Mouse (Mus musculus): ENCODE results near the gene Psmc3.
"Not testable (repeated sequence)": the region's sequence is repeated elsewhere in the genome, so short reads cannot be mapped to it uniquely, and the experiment has no call there.

Gene Psmc3

DNA sequence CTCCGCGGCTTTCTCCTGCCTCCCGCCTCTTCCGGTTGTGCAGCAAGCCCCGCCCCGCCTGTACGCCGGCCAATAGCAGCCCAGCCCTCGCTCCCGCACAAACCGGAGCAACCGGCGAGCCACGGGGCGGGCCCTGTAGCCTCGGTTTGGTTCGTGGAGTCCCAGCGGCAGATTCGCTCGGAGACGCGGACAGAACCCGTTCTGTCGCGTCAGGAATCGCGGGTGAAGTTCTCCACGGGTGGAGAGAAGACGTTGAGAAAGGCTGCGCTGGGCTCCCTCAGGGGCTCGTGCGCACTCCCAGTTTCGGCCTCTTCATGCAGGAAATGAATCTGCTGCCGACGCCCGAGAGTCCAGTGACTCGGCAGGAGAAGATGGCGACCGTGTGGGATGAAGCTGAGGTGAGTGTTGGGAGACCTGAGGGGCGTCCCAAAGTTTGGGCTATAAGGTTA, at the start of gene Psmc3:
TSS of gene Psmc3 (plus strand) at position 76 of the 449 bp plus-strand sequence.
- DNase-seq (ENCODE audit: low read depth, low spot score), result peak; percentile 81

- no peak for DNase-seq (ENCODE audit: low read depth, low spot score)
Measured at GRCm38 (mm10) chr2:91008536-91008935, 45.3 kb upstream of the Psmc3 start.

DNA sequence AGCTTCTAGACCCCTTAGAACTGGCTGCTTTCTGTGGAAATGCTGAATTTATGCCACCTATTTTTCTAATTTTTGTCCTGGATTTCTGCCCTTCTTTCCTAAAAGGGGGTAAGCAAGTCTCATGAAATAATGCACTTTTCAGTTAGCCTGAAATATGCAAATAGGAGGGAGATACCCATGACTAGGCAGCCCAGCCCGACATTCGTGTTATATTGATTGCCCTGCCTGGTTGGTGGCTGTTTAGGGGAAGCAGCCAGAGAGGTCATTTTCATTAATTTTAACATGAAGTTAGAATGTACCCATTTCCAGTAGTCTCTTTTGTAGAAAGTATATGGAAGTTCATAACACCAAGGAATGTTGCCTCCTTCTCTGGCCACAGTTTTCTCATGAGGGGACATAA, 39.9 kb upstream of the Psmc3 start:
- DNase-seq (ENCODE audit: low read depth, low spot score), result no peak

- DNase-seq (ENCODE audit: low read depth, low spot score), result no peak
Measured at GRCm38 (mm10) chr2:91015386-91015785, 38.4 kb upstream of the Psmc3 start.

GRCm38 (mm10) chr2:91018061-91018788, 35.6 kb upstream of the Psmc3 start:
- DNase-seq (ENCODE audit: low read depth, low spot score), result no peak

- DNase-seq (ENCODE audit: low read depth, low spot score), result no peak
Measured at GRCm38 (mm10) chr2:91019911-91020310, 33.9 kb upstream of the Psmc3 start.

- not testable (repeated sequence) for DNase-seq (ENCODE audit: low read depth, low spot score)
Measured at GRCm38 (mm10) chr2:91022266-91022665, 31.5 kb upstream of the Psmc3 start.

- no peak for DNase-seq (ENCODE audit: low read depth, low spot score)
Measured at GRCm38 (mm10) chr2:91023131-91023530, 30.7 kb upstream of the Psmc3 start.

DNA sequence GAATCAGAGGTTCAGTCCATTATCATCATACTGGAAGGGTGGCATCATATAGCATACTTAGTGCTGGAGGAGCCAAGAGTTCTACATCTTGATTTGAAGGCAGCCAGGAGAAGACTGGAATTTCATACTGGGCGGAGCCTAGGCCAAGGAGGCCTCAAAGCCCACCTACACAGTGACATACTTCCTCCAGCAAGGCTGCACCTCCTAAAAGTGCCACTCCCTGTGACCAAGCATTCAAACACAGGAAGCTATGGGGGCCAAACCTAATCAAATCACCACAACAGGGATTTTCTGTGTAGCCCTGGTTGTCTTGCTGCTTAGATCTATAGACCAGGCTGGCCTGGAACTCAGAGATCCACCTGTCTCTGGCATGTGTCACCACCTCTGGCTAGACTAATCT, 29.9 kb upstream of the Psmc3 start:
- no peak for DNase-seq (ENCODE audit: low read depth, low spot score)

DNA sequence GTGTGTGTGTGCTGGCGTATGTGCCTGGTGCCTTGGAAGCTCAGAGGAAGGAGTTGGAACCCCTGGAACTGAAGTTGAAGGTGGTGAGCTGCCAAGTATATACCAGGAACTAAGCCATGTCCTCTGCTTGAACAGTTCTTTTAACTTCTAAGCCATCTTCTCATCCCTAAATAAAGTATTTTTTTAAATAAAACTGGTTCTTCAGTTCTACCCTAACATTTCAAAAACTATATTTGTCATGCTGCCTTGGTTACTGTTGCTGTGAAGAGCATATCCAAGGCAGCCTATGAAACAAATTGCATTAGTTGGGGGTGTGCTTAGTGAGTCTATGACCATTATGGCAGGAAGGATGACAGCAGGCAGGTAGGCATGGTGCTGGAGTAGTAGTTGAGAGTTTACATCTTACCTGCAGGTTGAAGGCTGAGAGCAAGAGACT, 28.7 kb upstream of the Psmc3 start:
- DNase-seq (ENCODE audit: low read depth, low spot score), result no peak

DNA sequence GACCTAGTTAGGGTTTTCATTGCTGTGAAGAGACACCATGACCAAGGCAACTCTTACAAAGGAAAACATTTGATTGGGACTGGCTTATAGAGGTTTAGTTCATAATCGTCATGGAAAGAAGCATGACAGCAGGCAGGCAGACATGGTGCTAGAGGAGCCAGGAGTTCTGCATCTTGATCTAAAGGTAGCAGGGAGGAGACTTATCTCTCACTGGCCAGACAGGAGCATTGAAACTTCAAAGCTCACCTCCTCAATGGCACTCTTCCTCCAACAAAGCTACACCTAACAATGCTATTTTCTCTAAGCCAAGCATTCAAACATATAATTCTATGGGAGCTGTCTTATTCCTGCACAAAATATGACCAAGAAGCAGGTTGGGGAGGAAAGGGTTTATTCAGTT, 27.3 kb upstream of the Psmc3 start:
- DNase-seq (ENCODE audit: low read depth, low spot score), result no peak

DNA sequence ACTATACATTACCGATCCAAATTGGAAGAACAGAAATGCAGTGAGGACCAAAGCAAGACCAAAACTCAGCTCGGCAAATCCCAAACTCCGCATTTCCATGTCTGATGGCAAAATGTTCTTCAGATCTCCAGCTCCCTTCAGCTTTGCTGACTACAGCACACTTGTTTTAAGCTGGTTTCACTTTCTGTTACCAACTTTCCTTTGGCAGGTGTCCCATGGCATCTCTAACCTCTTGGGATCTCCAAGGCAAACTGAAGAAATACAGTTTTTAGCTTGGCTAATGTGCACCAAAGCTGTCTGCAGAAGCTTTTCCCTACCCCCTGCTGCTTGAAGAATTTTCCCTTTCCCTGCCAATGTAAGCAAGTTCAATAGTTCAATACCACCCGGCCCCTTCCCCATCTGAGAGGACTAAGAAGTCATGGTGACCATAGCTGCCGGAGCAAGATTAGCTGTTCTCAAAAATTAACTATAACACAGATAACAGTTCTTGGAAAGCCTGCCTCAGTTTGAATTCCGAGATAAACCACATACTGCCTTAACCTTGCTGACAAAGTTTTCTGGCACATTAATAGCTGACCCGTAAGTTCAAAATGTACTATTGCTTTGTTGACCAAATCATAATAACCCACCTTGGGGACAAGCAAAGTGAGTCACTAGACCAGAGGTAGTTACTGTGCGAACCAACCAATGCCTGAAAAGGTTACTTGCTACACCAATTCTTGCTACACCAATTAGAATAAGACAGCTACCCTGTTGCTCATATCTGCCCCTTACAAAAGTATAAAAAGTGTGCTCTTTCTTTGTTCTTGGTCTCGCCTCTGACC, 26.2 kb upstream of the Psmc3 start:
- DNase-seq (ENCODE audit: low read depth, low spot score), result no peak

DNA sequence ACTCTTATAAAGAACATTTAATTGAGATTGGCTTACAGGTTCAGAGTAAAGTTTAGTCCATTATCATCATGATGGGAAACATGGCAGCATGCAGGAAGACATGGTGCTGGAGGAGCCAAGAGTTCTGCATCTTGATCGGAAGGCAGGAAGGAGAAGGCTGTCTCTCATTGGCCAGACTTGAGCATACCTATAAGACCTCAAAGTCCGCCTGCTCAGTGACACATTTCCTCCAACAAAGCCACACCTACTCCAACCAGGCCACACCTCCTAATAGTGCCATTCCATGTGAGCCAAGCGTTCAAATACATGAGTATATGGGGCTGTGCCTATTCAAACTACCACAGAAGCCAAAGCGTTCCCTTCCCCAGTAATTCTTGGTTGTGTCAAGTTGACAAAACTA, 22.6 kb upstream of the Psmc3 start:
- no peak for DNase-seq (ENCODE audit: low read depth, low spot score)

DNA sequence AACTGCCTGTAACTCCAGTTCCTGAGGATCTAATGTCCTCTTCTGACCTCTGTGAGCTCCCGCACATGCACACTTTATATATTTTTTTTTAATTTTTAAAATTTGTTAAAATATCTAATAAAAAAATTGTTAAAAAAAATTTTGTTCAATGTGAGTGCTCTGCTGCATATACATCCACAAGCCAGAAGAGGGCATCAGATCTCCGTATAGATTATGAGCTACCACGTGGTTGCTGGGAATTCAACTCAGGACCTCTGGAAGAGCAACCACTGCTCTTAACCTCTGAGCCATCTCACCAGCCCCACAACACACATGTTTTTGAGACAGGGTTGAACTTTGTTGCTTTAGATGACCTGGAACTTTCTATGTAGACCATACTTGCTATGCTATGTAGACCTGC, 20.8 kb upstream of the Psmc3 start:
- no peak for DNase-seq (ENCODE audit: low read depth, low spot score)

DNA sequence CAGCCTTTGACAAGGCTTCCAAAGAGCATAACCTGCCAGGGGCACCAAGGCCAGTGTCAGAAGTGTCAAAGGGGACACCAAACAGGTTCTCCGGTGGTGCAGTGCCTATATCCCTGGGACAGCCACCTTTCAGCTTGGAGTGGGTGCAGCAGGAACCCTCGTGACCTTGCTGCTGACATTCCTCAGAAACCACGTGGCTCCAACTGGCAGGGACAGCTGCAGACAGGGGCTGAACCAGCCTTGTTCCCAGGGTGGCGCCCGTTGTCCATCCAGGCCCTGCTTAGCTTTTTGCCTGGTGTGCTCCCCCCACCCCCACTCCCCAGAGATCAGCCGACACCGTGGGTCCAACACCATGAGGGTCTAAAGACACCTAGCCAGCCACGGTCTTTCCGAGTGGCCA, 18.4 kb upstream of the Psmc3 start, which contains the start of gene Rapsn:
TSS of gene Rapsn (plus strand) at position 236 of the 400 bp plus-strand sequence.
- DNase-seq (ENCODE audit: low read depth, low spot score), result no peak

- DNase-seq (ENCODE audit: low read depth, low spot score), result no peak
Measured at GRCm38 (mm10) chr2:91041786-91042185, 12.0 kb upstream of the Psmc3 start.

DNA sequence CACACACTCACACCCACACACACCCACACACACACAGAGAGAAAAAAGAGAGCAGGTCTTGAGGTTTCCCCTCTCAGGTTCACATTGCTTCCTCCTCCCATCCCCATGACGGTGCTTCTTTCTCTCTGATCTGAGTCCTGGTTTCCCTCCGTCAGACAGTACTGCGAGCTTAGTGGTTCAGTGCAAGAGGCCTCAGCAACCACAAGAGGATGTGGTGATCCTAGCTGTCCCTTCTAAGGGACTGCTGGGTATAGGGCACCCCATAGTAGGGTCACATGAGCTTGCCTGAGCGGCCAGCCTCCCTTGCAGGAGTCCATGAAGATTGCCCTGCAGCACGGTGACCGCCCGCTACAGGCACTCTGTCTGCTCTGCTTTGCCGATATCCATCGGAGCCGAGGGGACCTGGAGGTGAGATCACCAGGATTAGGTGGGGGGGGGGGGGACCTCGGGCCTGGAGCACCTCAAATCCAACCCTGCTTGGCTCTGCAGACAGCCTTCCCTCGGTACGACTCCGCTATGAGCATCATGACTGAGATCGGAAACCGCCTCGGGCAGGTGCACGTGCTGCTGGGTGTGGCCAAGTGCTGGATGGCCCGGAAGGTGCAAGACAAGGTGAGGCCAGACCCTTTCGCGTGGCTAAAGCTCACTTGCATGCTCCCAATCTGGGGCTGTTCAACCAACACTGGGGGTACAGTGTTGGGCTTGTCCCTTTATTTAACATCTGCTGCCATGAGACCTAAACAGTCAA, 11.0 kb upstream of the Psmc3 start:
- DNase-seq (ENCODE audit: low read depth, low spot score), result no peak

DNA sequence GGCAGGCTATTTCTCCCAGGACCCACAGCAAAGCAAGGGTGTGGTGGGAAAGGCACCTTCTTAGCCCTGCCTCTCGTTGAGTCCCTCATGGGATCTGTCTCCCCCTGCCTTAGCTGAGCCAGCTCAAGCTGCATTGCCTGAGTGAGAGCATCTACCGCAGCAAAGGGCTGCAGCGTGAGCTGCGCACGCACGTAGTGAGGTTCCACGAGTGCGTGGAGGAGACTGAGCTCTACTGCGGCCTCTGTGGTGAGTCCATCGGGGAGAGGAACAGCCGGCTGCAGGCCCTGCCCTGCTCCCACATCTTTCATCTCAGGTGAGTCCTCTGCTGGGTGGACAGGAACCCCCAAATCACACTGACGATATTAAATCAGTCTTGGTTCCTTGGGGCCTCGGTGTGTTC, 9.1 kb upstream of the Psmc3 start:
- no peak for DNase-seq (ENCODE audit: low read depth, low spot score)

DNA sequence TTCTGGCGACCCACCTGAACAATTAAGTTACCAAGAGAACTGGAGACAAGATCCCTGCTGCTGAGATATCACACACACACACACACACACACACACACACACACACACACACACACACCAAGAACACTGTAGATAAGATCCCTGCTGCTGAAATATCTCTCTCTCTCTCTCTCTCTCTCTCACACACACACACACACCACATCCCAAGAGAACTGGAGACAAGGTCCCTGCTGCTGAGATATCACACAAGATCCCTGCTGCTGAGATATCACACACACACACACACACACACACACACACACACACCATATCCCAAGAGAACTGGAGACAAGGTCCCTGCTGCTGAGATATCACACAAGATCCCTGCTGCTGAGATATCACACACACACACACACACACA, 8.0 kb upstream of the Psmc3 start:
- DNase-seq (ENCODE audit: low read depth, low spot score), result not testable (repeated sequence)

DNA sequence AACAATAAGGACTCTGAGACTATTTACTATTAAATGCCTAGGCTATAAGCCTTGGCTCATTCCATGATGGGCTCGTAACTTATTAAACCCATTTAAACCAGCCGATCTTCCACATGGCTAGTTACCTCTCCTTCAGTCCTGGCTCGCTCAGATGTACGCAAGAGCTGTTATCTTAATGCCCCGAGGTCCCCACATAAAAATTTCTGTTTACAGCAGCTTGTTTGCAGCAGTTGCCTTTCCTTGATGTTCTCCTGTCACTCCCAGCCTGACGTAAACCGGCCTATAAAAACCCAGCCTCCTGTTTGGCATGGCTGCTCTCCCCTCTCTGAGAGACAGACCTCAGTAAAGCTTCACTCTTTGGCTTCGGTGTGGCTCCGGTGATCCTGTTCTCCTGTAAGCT, 6.5 kb upstream of the Psmc3 start:
- DNase-seq (ENCODE audit: low read depth, low spot score), result no peak

- DNase-seq (ENCODE audit: low read depth, low spot score), result no peak
Measured at GRCm38 (mm10) chr2:91051917-91052316, 1.9 kb upstream of the Psmc3 start.

- no peak for DNase-seq (ENCODE audit: low read depth, low spot score)
Measured at GRCm38 (mm10) chr2:91052752-91053151, 1.1 kb upstream of the Psmc3 start.
